Mouse (Mus musculus) stomach, embryonic 14.5 days (tissue): ENCODE measurements around the gene Gm20388. TPM values are rescaled to one million over a fixed set of nuclear protein-coding genes. Genes with fewer than 3 reads are reported as not detected.

ENCODE experiments used
- ATAC-seq: fragments of 200-750 bp; cut with Nextera tagmentation; 2 replicates; pipeline ENCODE4 v1.8.0; 2017; ENCODE audit warnings: low read depth, moderate TSS enrichment; ENCODE audit not compliant: insufficient number of reproducible peaks, insufficient read depth, low FRiP score
- H3K27ac ChIP-seq: fragments of 300-500 bp; sonication (generic); 2 replicates; pipeline ENCODE4 v1.5.1; 2014; ENCODE audit warnings: mild to moderate bottlenecking, low read length, moderate library complexity, mixed read lengths
- H3K27me3 ChIP-seq: fragments of 300-500 bp; sonication (generic); 2 replicates; pipeline ENCODE4 v1.6.1; 2014; ENCODE audit warnings: low read length, control low read depth, mixed read lengths; ENCODE audit not compliant: control insufficient read depth, insufficient read depth
- H3K36me3 ChIP-seq: fragments of 300-500 bp; sonication (generic); 2 replicates; pipeline ENCODE4 v1.6.1; 2014; ENCODE audit warnings: mild to moderate bottlenecking, control low read depth, low read length, moderate library complexity, mixed read lengths; ENCODE audit not compliant: control insufficient read depth, insufficient read depth
- H3K4me1 ChIP-seq: fragments of 300-500 bp; sonication (generic); 2 replicates; pipeline ENCODE4 v1.6.1; 2014; ENCODE audit warnings: low read length, control low read depth, mixed read lengths; ENCODE audit not compliant: control insufficient read depth, insufficient read depth
- H3K4me2 ChIP-seq: fragments of 300-500 bp; sonication (generic); replicated peaks from 2 replicates; pipeline ENCODE4 v1.6.1; 2014; ENCODE audit warnings: low read depth, low read length, control low read depth
- H3K4me3 ChIP-seq: fragments of 300-500 bp; sonication (generic); 2 replicates; pipeline ENCODE4 v1.5.1; 2014; ENCODE audit warnings: low read depth, low read length, control low read depth
- H3K9ac ChIP-seq: fragments of 300-500 bp; sonication (generic); replicated peaks from 2 replicates; pipeline ENCODE4 v1.6.1; 2014; ENCODE audit warnings: low read depth, mild to moderate bottlenecking, control low read depth, low read length, moderate library complexity, mixed read lengths
- H3K9me3 ChIP-seq: fragments of 300-500 bp; sonication (generic); 2 replicates; pipeline ENCODE4 v1.6.1; 2016; ENCODE audit warnings: low read depth, low read length, control low read depth; ENCODE audit not compliant: control insufficient read depth
- WGBS: fragments of 180-500 bp; shearing (Covaris S2); extraction: QIAGEN DNeasy Blood & Tissue Kit; methylation state at CpG from one replicate; pipeline ENCODE4 v1.1.7; 2014; 5-methylcytosine and 5-hydroxymethylcytosine counted together
- polyA plus RNA-seq: library from polyadenylated mRNA; unstranded; fragments of >200 nt; fragmentation: Nextera tagmentation; extraction: Ambion mirVana; gene quantifications from 2 replicates; pipeline ENCODE4 v1.2.1, GENCODE M21; 2014

The Gm20388 gene
- polyA plus RNA-seq, 1 experiment from 2014 or later = 11.4 TPM

GRCm38 (mm10) chr8:121216441-121216949 lies 1305.9 kb downstream of the Gm20388 start:
- WGBS = 82% methylated on average over 10 of the region's 10 CpGs
- Histone ChIP-seq H3K27me3 (no peaks in the 10 kb centered on the region), H3K4me1 (peaks cover 11% of the 10 kb centered on the region), H3K9ac (no peak overlapping the region), H3K9me3 (no peaks in the 10 kb centered on the region), H3K27ac (no peak overlapping the region), H3K4me2 (no peak overlapping the region), H3K36me3 (no peaks in the 10 kb centered on the region), H3K4me3 (no peak overlapping the region)
- ATAC-seq = no peak

DNA sequence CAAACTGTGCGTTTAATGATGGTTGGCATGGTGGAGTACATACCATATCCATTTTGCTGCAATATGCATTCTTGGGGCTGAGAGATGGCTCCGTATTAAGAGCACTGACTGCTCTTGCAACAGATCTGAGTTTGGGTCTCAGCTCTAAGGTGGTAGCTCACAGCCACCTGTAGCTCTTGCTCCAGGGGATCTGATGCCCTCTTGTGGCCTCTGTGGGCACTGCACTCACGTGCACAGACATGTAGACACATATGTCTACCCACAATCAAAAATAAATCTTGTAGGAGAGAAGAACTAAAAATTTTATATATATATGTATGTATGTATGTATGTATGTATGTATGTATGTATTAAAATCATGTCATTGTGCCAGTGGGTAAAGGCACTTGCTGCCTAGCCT lies 1307.8 kb downstream of the Gm20388 start:
- H3K4me2 ChIP-seq = no peak overlapping the region
- no peaks in the 10 kb centered on the region for H3K36me3 ChIP-seq
- no peak for ATAC-seq
- no peaks in the 10 kb centered on the region for H3K27me3 ChIP-seq
- H3K4me3 ChIP-seq = no peak overlapping the region
- H3K27ac ChIP-seq = no peak overlapping the region
- H3K4me1 ChIP-seq = peaks cover 11% of the 10 kb centered on the region
- H3K9ac ChIP-seq = no peak overlapping the region
- H3K9me3 ChIP-seq = no peaks in the 10 kb centered on the region
- 90% methylated on average over 3 of the region's 3 CpGs for WGBS

- no peaks in the 10 kb centered on the region for H3K9me3 ChIP-seq
- WGBS = 21% methylated on average over 33 of the region's 33 CpGs
- no peak overlapping the region for H3K4me3 ChIP-seq
- H3K27me3 ChIP-seq = no peaks in the 10 kb centered on the region
- no peak overlapping the region for H3K27ac ChIP-seq
- 0 out of 2 replicates have a peak, but pooled peaks have one; percentile 25 for ATAC-seq
- H3K4me1 ChIP-seq = peaks cover 11% of the 10 kb centered on the region
- H3K36me3 ChIP-seq = no peaks in the 10 kb centered on the region
- no peak overlapping the region for H3K9ac ChIP-seq
- H3K4me2 ChIP-seq = no peak overlapping the region
Observed at GRCm38 (mm10) chr8:121220103-121220899, 1309.7 kb downstream of the Gm20388 start.

DNA sequence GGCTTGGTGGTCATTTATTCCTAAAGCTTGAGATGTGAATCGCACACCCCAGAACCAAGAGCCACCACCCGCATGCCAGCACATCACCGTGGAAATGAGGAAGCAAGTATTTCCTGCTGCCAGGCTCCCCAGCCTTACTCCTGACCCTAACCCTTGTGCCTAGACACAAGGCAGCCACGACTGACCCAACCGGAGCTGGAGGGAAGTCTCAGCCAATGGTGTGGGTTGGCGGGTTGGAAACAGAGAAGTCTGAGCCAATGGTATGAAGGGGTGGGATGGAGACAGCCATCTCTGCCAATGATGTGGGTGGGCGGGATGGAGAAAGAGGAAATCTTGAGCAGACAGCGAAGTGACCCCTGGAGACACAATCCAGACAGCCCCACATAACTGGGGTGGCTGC lies 1314.1 kb downstream of the Gm20388 start:
- ATAC-seq = no peak

GRCm38 (mm10) chr8:121227756-121228155 lies 1317.1 kb downstream of the Gm20388 start:
- Histone ChIP-seq H3K27me3 (no peaks in the 10 kb centered on the region), H3K4me1 (no peaks in the 10 kb centered on the region), H3K9ac (no peak overlapping the region), H3K36me3 (no peaks in the 10 kb centered on the region), H3K9me3 (no peaks in the 10 kb centered on the region), H3K4me3 (no peak overlapping the region), H3K27ac (no peak overlapping the region), H3K4me2 (no peak overlapping the region)
- 76% methylated on average over 18 of the region's 18 CpGs for WGBS
- ATAC-seq = no peak

More for the DNA sequence above, 1314.1 kb downstream of the Gm20388 start:
- no peak overlapping the region for H3K9ac ChIP-seq
- H3K27me3 ChIP-seq = no peaks in the 10 kb centered on the region
- H3K4me1 ChIP-seq = peaks cover 10% of the 10 kb centered on the region
- H3K9me3 ChIP-seq = no peaks in the 10 kb centered on the region
- no peak overlapping the region for H3K27ac ChIP-seq
- H3K36me3 ChIP-seq = no peaks in the 10 kb centered on the region
- H3K4me3 ChIP-seq = no peak overlapping the region
- 73% methylated on average over 8 of the region's 8 CpGs for WGBS
- no peak overlapping the region for H3K4me2 ChIP-seq

GRCm38 (mm10) chr8:121228892-121229291 lies 1318.3 kb downstream of the Gm20388 start:
- H3K4me3 ChIP-seq = no peak overlapping the region
- no peaks in the 10 kb centered on the region for H3K27me3 ChIP-seq
- H3K27ac ChIP-seq = no peak overlapping the region
- H3K36me3 ChIP-seq = no peaks in the 10 kb centered on the region
- no peak for ATAC-seq
- H3K9ac ChIP-seq = no peak overlapping the region
- 62% methylated on average over 3 of the region's 3 CpGs for WGBS
- no peak overlapping the region for H3K4me2 ChIP-seq
- no peaks in the 10 kb centered on the region for H3K4me1 ChIP-seq
- no peaks in the 10 kb centered on the region for H3K9me3 ChIP-seq

DNA sequence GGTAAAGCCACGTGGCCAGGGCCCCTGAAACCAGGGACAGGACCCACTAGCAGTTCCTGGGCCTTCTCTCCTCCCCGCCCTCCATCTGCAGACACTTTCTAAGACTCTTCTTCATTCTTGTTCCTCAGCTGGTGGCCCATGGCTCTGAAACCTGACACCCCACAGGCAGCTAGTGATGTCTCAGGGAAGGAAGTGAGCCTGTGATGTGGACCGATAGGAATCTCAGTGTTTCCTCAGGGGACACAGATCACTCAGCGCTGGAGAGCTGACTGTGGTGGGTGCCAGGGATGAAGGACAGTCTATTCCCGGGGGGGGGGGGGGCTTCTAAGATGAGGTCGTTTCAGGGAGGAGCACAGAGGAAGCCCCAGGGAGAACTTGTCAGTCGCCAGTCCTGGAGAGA lies 1318.9 kb downstream of the Gm20388 start:
- Histone ChIP-seq H3K36me3 (no peaks in the 10 kb centered on the region), H3K4me3 (no peak overlapping the region), H3K27me3 (no peaks in the 10 kb centered on the region), H3K4me2 (no peak overlapping the region), H3K27ac (no peak overlapping the region), H3K9ac (no peak overlapping the region), H3K4me1 (no peaks in the 10 kb centered on the region), H3K9me3 (no peaks in the 10 kb centered on the region)
- no peak; the same call in 1 of the 2 replicates for ATAC-seq
- WGBS = 29% methylated on average over 7 of the region's 7 CpGs

- H3K9me3 ChIP-seq = no peaks in the 10 kb centered on the region
- no peak for ATAC-seq
- H3K4me2 ChIP-seq = no peak overlapping the region
- H3K9ac ChIP-seq = no peak overlapping the region
- H3K4me1 ChIP-seq = no peaks in the 10 kb centered on the region
- H3K36me3 ChIP-seq = no peaks in the 10 kb centered on the region
- WGBS = 24% methylated on average over 4 of the region's 4 CpGs
- no peaks in the 10 kb centered on the region for H3K27me3 ChIP-seq
- no peak overlapping the region for H3K27ac ChIP-seq
- H3K4me3 ChIP-seq = no peak overlapping the region
Observed at GRCm38 (mm10) chr8:121233196-121233595, 1322.6 kb downstream of the Gm20388 start.
